Mouse (Mus musculus) central nervous system, embryonic 11.5 days (tissue): Measurements from ENCODE around the gene Rnf227. TPM values are rescaled to one million over a fixed set of nuclear protein-coding genes. Genes with fewer than 3 reads are reported as not detected.

Experiments used
- polyA plus RNA-seq: library from polyadenylated mRNA; depleted of rRNA; stranded (reverse); fragments of >200 nt; gene quantifications from 2 replicates; pipeline ENCODE4 v1.2.3, GENCODE M21; 2012; rRNA removed

Rnf227 gene
- 23.9 and 43.4 TPM in 2 replicates for polyA plus RNA-seq

GRCm38 (mm10) chr11:69340161-69341131, at the start of gene Rnf227:
Gene Rnf227 (plus strand): TSS chr11:69340461.

GRCm38 (mm10) chr11:69323667-69324111, 16.6 kb upstream of the Rnf227 start, which contains the start of the genes Cntrob and Trappc1:
Gene Cntrob (minus strand): TSS chr11:69323775.
Gene Trappc1 (plus strand): TSS chr11:69323980.

GRCm38 (mm10) chr11:69325628-69326407, 14.4 kb upstream of the Rnf227 start, which contains the start of gene Kcnab3:
Gene Kcnab3 (plus strand): TSS chr11:69326258.

GRCm38 (mm10) chr11:69369215-69369989, 29.1 kb downstream of the Rnf227 start, which contains the start of gene Chd3:
Gene Chd3 (minus strand): TSS chr11:69369406.

Other genes with a start within 250 kb of the Rnf227 start
- 8.0 and 9.8 TPM in 2 replicates for gene Per1, start 245.2 kb upstream of the Rnf227 start, polyA plus RNA-seq
- 0.35 and 0.40 TPM in 2 replicates for gene Hes7, start 220.1 kb upstream of the Rnf227 start, polyA plus RNA-seq
- gene 9130213A22Rik, start 217.9 kb upstream of the Rnf227 start, polyA plus RNA-seq: 0.14 and 0.15 TPM in 2 replicates
- gene Aloxe3, start 214.6 kb upstream of the Rnf227 start, polyA plus RNA-seq: 0.16 TPM in 2 replicates
- gene Alox12b, start 183.5 kb upstream of the Rnf227 start, polyA plus RNA-seq: 0.05 TPM in 2 replicates
- 0.05 and 0.07 TPM in 2 replicates for gene Alox8, start 142.6 kb upstream of the Rnf227 start, polyA plus RNA-seq
- 0.05 and 0.06 TPM in 2 replicates for gene Gucy2e, start 103.4 kb upstream of the Rnf227 start, polyA plus RNA-seq
- 49.2 and 87.7 TPM in 2 replicates for gene Cntrob, start 16.7 kb upstream of the Rnf227 start, polyA plus RNA-seq
- gene Trappc1, start 16.5 kb upstream of the Rnf227 start, polyA plus RNA-seq: 142 and 178 TPM in 2 replicates
- 3.3 and 3.6 TPM in 2 replicates for gene Kcnab3, start 14.2 kb upstream of the Rnf227 start, polyA plus RNA-seq
- 300 and 312 TPM in 2 replicates for gene Chd3, start 28.9 kb downstream of the Rnf227 start, polyA plus RNA-seq
- 82.7 and 106 TPM in 2 replicates for gene Naa38, start 55.0 kb downstream of the Rnf227 start, polyA plus RNA-seq
- 32.4 and 41.8 TPM in 2 replicates for gene Cyb5d1, start 55.2 kb downstream of the Rnf227 start, polyA plus RNA-seq
- gene Tmem88, start 57.8 kb downstream of the Rnf227 start, polyA plus RNA-seq: 8.5 and 12.8 TPM in 2 replicates
- gene Kdm6b, start 73.2 kb downstream of the Rnf227 start, polyA plus RNA-seq: 23.4 and 26.2 TPM in 2 replicates
- 1.5 and 2.1 TPM in 2 replicates for gene Dnah2, start 208.6 kb downstream of the Rnf227 start, polyA plus RNA-seq
- gene Efnb3, start 219.7 kb downstream of the Rnf227 start, polyA plus RNA-seq: 60.4 and 60.6 TPM in 2 replicates
- gene Wrap53, start 239.8 kb downstream of the Rnf227 start, polyA plus RNA-seq: 22.5 and 33.0 TPM in 2 replicates
- 151 and 154 TPM in 2 replicates for gene Trp53, start 239.9 kb downstream of the Rnf227 start, polyA plus RNA-seq